Mouse (Mus musculus) gastrocnemius, postnatal 36 days (tissue): ENCODE data around the gene Nrn1l. TPM values are rescaled to one million over a fixed set of nuclear protein-coding genes. Genes with fewer than 3 reads are reported as not detected.

Experiments used
- DNase-seq, 2 experiments: peaks; one replicate each; pipeline ENCODE4 v3.0.0; 2022
- intact Hi-C: fragments of 180-260 bp; cut with DNase I; formaldehyde crosslinking; loops from one replicate; pipeline ENCODE4 v1.15.1; 2025
- total RNA-seq, 2 experiments: library from RNA; stranded (reverse); gene quantifications; 2 replicates each; pipeline ENCODE4 v1.2.3; 2021

Gene Nrn1l
- total RNA-seq, 2 experiments from 2014 or later, result 0.59 TPM; not detected in 1

DNA sequence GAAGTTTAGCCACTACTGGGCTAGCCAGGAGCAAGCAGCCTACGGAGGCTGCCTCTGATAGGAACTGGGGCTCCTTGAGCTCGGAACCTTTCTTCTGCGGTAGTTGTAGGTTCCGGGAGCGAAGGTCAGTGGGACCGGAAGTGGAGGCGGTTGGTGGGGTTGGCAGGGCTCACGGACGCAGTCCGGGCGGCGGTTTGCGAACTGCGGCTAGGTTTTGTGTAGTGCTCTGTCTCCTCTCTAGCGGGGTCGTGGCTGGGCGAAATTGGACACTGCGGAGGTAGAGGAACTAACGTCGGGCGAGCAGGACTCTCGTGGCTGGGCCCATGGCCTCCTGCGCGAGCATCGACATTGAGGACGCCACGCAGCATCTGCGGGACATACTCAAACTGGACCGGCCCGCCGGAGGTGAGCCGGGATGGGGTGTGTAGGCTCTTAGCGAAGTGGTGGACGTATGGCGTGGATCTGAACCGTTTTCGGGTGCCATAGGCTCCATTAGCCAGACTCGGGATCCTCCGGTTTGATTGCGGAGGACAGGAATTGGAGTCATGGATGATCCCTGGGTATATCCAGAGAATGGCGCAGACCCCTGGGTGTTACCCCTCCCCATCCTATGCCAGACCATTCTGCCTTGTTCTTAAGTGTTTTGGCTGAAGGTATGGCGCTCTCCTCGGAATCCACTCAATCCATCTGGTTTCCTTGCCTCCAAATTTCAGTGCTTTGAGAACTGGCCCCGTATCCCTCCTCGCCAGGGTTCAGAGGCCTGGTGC lies 12.4 kb upstream of the Nrn1l start, which contains the start of gene Edc4:
TSS of gene Edc4 (plus strand) at position 128 of the 767 bp plus-strand sequence.
- intact Hi-C loops, result no loop called here
- DNase-seq, result peak; percentile 81 to 89

GRCm38 (mm10) chr8:105889756-105890465 lies 3.5 kb upstream of the Nrn1l start:
- intact Hi-C loops, result no loop called here
- no peak for DNase-seq

GRCm38 (mm10) chr8:105890870-105891269 lies 2.5 kb upstream of the Nrn1l start:
- DNase-seq, result no peak
- intact Hi-C loops, result no loop called here

DNA sequence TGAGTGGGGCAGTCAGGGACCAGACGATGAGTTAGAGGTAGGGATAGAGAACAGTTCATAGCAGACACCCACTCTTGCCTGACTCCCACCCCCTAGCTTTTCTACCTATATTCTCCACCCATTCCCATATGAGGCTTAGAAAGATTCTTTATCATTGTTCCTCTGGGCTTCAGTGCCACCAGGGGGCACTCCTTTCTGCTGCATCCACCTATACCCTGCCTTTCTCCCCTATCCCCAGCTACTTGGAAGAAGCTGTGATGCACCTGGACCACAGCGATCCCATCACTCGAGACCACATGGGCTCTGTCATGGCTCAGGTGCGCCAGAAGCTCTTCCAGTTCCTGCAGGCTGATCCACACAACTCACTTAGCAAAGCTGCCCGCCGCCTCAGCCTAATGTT lies 935 bp upstream of the Nrn1l start:
- no peak for DNase-seq
- intact Hi-C loops, result no loop called here

- intact Hi-C loops, result no loop called here
- DNase-seq, result no peak
Measured at GRCm38 (mm10) chr8:105897801-105898480, 4.6 kb downstream of the Nrn1l start.

GRCm38 (mm10) chr8:105900180-105900940 lies 7.0 kb downstream of the Nrn1l start, which contains the start of gene Pskh1:
Gene Pskh1, plus strand, starts transcription at chr8:105900441.
- intact Hi-C loops, result no loop called here
- peak; percentile 86 to 90 for DNase-seq

GRCm38 (mm10) chr8:105900941-105901616 lies 7.7 kb downstream of the Nrn1l start:
- intact Hi-C loops, result no loop called here

DNA sequence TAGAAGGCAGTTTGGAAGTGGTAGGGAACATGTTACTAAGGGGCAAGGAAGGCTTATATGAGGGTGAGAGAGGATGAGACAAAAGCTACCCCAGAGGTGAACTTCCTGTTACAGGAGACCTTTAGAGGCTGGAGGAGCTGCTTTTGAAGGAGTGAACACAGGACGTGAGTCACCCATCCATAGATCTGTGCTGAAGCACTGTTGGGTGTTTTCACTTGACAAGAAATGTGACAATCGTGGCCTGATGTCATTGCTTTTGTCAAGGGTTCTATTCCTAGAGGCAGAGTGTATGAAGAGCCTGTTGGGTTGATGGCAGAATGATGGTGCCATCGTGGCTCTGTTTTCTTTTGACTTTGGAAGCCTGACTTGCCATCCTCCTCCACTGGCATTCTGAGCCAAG lies 26.0 kb downstream of the Nrn1l start:
- no peak for DNase-seq
- intact Hi-C loops, result no loop called here

More at GRCm38 (mm10) chr8:105900941-105901616, 7.7 kb downstream of the Nrn1l start:
- no peak for DNase-seq

DNA sequence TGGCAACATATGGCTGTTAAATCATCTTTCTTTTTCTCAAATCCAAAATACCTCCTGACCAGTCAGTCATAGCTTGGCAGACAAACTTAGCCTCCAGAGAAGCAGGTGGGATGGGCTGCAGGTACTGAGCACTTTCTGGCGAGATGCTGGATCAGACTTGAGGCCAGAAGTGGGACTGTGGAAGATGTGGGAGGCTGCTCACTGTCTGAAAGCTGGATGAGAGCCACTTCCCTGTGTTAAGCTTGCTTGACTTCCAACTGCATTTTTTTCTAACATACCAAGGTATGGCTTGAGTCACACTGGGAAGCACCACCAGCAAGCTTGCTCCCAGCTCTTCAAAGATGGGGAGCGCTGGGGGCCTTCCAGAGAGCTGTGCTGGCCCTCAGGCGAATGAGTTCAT lies 31.8 kb downstream of the Nrn1l start:
- no peak for DNase-seq
- intact Hi-C loops, result no loop called here

DNA sequence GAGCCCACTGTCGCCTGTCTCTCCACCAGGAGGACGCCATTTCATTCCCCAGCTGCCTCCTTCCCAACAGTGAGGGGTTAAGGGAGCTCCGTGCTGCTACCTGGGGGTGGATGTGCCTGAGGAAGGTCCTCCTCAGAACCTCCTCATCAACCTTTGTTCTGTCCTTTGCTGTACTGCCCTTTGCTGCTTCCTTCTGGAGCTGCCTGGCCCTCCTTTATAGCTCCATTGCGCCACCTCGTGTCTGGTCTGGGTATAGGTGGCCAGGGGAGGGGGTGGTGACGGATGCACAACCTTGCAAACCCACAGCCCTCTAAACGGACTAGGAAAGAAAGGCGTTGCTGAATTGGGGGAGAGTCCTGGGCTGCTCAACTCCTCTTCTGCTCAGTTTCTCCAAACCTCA lies 37.2 kb downstream of the Nrn1l start:
- intact Hi-C loops, result loop anchor here (1.0 to 5.0 kb wide), 3 partner anchors 78 to 214 kb away; partner anchors contain the start of gene Cenpt
- DNase-seq, result peak; percentile 78 to 79

DNA sequence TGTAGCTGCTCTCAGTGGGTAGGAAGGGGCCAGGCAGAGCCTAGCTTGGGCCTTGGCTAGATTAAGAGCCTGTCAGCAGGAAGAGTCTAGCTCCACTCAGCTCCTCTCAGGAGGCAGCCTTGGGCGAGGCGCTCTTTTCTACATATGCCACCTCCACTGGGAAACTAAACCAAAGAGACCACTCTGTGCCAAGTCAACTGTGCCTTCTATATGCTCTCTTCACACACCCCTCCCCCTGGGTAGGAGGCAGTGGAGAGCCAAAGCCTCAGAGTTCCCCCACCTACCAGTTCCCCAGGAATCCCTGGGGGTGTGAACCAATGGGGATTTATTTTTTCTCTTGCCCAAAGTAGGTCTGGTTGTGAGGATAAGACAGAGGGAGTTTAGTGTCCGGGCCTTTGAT lies 37.9 kb downstream of the Nrn1l start:
- intact Hi-C loops, result loop anchor here (2.0 to 5.0 kb wide), 2 partner anchors 79 to 214 kb away; partner anchors contain the start of gene Cenpt
- DNase-seq, result no peak

- DNase-seq, result no peak
- intact Hi-C loops, result loop anchor here (5.0 kb wide), 1 partner anchor 80 kb away; the partner anchor contains the start of gene Cenpt
Measured at GRCm38 (mm10) chr8:105932525-105932924, 39.2 kb downstream of the Nrn1l start.

DNA sequence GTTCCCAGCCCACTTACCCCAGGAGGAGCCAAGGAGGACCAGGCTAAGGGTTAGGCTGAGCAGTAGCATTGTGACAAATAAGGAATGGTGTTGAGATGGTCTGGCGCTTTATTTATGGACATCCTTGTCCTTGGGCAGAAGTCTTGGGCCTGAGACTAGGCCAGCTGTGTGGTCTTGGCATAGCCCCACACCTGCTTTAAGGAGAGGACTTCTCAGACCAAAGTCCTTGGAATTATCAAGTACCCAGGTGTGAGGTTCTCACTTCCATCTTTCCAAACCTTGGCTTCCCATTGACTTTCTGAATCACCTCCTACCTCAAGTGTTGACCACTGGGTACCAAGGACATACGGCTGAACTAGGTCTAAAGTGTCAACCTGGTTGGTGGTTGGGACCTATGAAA lies 40.4 kb downstream of the Nrn1l start, which contains the start of gene Ctrl:
TSS of gene Ctrl (minus strand) at position 101 of the 400 bp plus-strand sequence.
- intact Hi-C loops, result loop anchor here (5.0 kb wide), 1 partner anchor 81 kb away; the partner anchor contains the start of gene Cenpt
- DNase-seq, result no peak

DNA sequence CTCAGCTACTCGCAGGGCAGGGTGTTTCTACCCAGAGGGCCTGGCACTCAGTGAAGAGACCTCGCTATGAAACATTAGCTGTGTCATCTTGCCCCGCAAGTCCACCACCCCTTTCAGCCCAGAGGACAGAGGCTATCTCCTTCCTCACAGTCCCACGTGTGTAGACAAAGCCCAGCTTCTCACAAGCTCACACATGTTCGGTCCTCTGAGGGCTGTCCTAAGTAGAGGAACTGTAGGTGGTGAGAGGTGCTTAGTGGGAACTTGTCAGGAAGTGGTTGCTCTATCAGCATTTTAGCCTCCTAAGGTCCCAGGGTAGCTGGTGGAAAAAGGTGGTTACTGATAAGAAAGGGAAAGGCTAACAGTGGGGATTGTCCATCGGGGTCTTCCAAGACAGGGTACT lies 41.7 kb downstream of the Nrn1l start:
- no peak for DNase-seq
- intact Hi-C loops, result no loop called here

GRCm38 (mm10) chr8:105935863-105936603 lies 42.7 kb downstream of the Nrn1l start:
- no peak for DNase-seq
- intact Hi-C loops, result no loop called here

DNA sequence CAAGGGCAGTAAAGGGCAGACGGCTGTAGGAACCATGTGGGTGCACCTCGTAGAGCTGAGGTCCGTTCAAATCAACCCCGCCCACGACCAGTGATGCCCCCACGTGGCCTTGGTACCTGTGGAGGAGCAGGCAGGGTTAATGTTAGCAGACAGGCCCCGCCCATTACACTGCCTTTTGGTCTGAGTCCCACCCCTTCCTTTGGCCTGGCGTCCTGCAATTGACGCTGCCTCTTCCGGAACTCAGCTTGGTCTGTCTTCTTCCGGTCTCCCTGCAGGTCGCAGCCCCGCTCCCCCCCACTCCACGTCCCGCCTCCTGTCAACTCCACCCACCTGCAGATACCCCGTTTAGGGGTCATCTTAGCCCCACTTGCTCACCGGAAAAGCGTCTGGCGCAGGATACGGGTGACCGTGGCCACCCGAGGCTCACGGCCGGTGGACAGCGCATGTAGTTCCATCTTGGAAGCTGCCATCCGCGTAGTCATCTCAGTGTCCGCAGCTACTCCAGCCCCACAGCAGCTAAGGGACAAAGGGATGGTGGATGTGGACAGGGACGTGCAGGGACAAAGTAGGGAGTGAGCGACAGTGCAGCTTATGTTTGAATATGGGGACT lies 43.6 kb downstream of the Nrn1l start:
- intact Hi-C loops, result no loop called here
- peak; percentile 82 for DNase-seq

DNA sequence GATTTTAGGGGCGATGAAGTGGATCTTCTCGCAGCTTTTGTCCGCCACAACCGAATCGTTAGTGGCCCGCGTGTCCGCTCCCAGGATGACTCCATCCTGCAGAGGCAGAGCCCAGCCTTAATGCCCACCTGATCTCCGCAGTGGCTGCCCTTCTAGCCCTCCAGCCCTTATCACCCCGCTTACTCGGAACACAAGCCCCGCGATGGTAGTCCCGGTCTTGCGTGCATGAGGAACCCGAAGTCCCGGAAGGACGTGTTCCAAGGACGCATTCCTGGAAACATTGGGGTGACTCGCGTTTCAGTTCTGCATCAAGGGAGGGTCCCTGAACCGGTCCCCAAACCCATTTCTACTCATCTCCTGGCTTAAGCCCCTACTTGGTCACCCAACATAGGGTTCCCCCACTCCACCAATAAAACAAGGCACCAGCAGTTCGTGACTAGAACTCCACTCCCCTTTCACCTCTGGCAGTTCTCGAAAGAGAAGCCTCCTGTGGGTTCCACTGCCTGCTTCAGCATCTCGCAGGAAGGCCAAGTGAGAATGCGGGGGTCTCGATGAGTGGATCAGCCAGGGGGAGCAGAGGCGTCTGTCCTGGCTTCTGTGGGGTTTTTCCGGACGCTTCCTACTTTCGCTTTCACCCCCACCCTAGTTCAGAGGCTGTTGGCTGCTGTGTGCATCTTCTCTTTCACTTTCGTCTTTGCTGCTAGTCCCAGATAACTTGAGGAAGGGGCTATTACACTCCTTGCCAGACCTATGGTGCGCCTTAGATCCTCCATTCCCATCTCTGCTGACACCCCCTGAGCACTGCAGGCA lies 44.3 kb downstream of the Nrn1l start:
- intact Hi-C loops, result no loop called here

GRCm38 (mm10) chr8:105938306-105938669 lies 44.9 kb downstream of the Nrn1l start, which contains the start of gene Psmb10:
Gene Psmb10, minus strand, starts transcription at chr8:105938444.
- no peak for DNase-seq
- intact Hi-C loops, result no loop called here

More for the DNA sequence above, 44.3 kb downstream of the Nrn1l start:
- DNase-seq, result peak in 1 of 2 experiments; percentile 27
